Mouse (Mus musculus): ENCODE results near the gene Madcam1.

Madcam1 gene

GRCm38 (mm10) chr10:79712499-79713126 is 48.3 kb downstream of the Madcam1 start:
- peak; percentile 87 for DNase-seq (ENCODE audit: low read depth)

GRCm38 (mm10) chr10:79713163-79713562 is 48.8 kb downstream of the Madcam1 start:
- DNase-seq (ENCODE audit: low read depth): no peak

- no peak for DNase-seq (ENCODE audit: low read depth)
Observed at GRCm38 (mm10) chr10:79714996-79715395, 50.6 kb downstream of the Madcam1 start.

GRCm38 (mm10) chr10:79716254-79716987 is 52.1 kb downstream of the Madcam1 start, which contains the start of gene Hcn2:
Gene Hcn2, plus strand, starts transcription at chr10:79716634.
- DNase-seq (ENCODE audit: low read depth): no peak

GRCm38 (mm10) chr10:79716988-79717355 is 52.6 kb downstream of the Madcam1 start:
- no peak for DNase-seq (ENCODE audit: low read depth)

GRCm38 (mm10) chr10:79717640-79718357 is 53.4 kb downstream of the Madcam1 start:
- DNase-seq (ENCODE audit: low read depth): peak; percentile 89

All from NIH3T3 (cell line).